Mouse (Mus musculus): Measurements from ENCODE around the gene Sh3glb1. TPM values are rescaled to one million over a fixed set of nuclear protein-coding genes. Genes with fewer than 3 reads are reported as not detected.
A peak's percentile ranks its signal among the peaks of the same experiment; 100 is the strongest.
"Not testable (repeated sequence)": the region's sequence is repeated elsewhere in the genome, so short reads cannot be mapped to it uniquely, and the experiment has no call there.

Sh3glb1 gene
- polyA plus RNA-seq, 1 experiment from 2014 or later: 99.9 TPM

- not testable (repeated sequence) for H3K27me3 ChIP-seq (ENCODE audit: insufficient read depth, poor library complexity, severe bottlenecking); H3K9me3 ChIP-seq; H3K27ac ChIP-seq; H3K36me3 ChIP-seq; H3K4me3 ChIP-seq; DNase-seq (ENCODE audit: low spot score)
- 85% methylated on average over 3 of the region's 3 CpGs for WGBS
- H3K4me1 ChIP-seq: peaks cover 24% of the 10 kb centered on the region
These were observed 2.4 kb upstream of the Sh3glb1 start for GRCm38 (mm10) chr3:144722566-144722965.

- H3K4me1 ChIP-seq: peaks cover 25% of the 10 kb centered on the region
- no peak overlapping the region for H3K4me3 ChIP-seq
- H3K36me3 ChIP-seq: no peaks in the 10 kb centered on the region
- no peaks in the 10 kb centered on the region for H3K27me3 ChIP-seq (ENCODE audit: insufficient read depth, poor library complexity, severe bottlenecking)
- 66% methylated on average over 9 of the region's 9 CpGs for WGBS
- H3K27ac ChIP-seq: no peak overlapping the region
- no peak for DNase-seq (ENCODE audit: low spot score)
- H3K9me3 ChIP-seq: no peaks in the 10 kb centered on the region
These were observed 1.7 kb upstream of the Sh3glb1 start for GRCm38 (mm10) chr3:144721860-144722256.

GRCm38 (mm10) chr3:144721077-144721859 lies 1.1 kb upstream of the Sh3glb1 start:
- Histone ChIP-seq H3K4me1 (peaks cover 30% of the 10 kb centered on the region), H3K36me3 (no peaks in the 10 kb centered on the region), H3K27me3 (ENCODE audit: insufficient read depth, poor library complexity, severe bottlenecking) (no peaks in the 10 kb centered on the region), H3K4me3 (peak overlapping the region; percentile 87), H3K9me3 (no peaks in the 10 kb centered on the region), H3K27ac (peak overlapping the region; percentile 97; the same call in 1 of the 2 replicates)
- no peak for DNase-seq (ENCODE audit: low spot score)
- WGBS: 73% methylated on average over 10 of the region's 10 CpGs

DNA sequence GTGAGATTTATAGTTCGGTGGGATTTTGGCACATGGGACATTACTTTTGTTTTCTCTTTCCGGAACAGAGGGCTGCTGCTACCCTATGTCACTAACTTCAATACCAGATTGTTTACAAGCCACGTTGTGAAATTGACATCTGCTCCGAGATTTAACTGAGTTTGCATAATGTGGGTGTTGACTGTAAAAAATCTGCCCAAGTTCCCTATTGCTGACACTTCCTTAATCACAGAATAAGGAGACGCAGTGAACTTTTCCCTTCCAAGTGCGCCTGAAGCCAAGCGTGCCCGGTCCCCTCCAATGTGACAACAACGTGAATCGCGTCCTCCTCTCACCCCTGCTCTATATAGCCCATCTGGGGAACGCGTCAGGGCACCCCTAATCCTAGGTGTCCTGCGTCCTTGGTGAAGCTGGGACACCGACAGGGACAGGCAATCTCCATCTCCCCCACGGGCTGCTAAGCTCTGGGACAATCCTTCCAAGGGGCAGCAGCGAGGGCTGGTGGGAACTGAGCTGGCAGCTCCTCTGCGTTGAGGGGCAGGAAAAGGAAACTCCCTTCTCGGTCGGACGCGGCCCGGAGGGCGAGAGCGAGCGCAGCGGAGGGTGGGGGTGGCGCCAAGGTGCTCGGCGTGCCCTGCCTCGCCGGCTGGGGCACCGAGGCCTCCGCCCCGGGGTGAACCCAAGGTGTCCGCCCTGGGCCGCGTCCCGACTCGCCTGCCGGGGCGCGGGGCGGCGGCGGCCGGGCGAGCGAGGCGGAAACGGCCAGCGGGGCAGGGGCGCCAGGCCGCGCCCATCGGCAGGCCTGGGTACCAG lies 841 bp downstream of the Sh3glb1 start:
- H3K36me3 ChIP-seq: no peaks in the 10 kb centered on the region; the same call in 1 of the 2 replicates
- peaks cover 47% of the 10 kb centered on the region for H3K4me1 ChIP-seq
- 1% methylated on average over 55 of the region's 56 CpGs for WGBS
- H3K27ac ChIP-seq: peak overlapping the region; percentile 97
- DNase-seq (ENCODE audit: low spot score): peak; percentile 83
- no peaks in the 10 kb centered on the region for H3K27me3 ChIP-seq (ENCODE audit: insufficient read depth, poor library complexity, severe bottlenecking)
- H3K4me3 ChIP-seq: peak overlapping the region; percentile 87
- H3K9me3 ChIP-seq: no peaks in the 10 kb centered on the region

GRCm38 (mm10) chr3:144718706-144719087 lies 1.4 kb downstream of the Sh3glb1 start:
- Histone ChIP-seq H3K9me3 (no peaks in the 10 kb centered on the region), H3K36me3 (peaks cover under 1% of the 10 kb centered on the region; the same call in 1 of the 2 replicates), H3K4me1 (peaks cover 53% of the 10 kb centered on the region), H3K27ac (peak overlapping the region; percentile 97), H3K27me3 (ENCODE audit: insufficient read depth, poor library complexity, severe bottlenecking) (no peaks in the 10 kb centered on the region), H3K4me3 (peak overlapping the region; percentile 87)
- WGBS: 33% methylated on average over 7 of the region's 7 CpGs
- DNase-seq (ENCODE audit: low spot score): no peak

- Histone ChIP-seq H3K27me3 (ENCODE audit: insufficient read depth, poor library complexity, severe bottlenecking) (no peaks in the 10 kb centered on the region), H3K9me3 (no peaks in the 10 kb centered on the region), H3K27ac (no peak overlapping the region), H3K4me3 (peak overlapping the region; percentile 87; the same call in 1 of the 2 replicates), H3K36me3 (peaks cover 6% of the 10 kb centered on the region; the same call in 1 of the 2 replicates), H3K4me1 (peaks cover 53% of the 10 kb centered on the region)
- DNase-seq (ENCODE audit: low spot score): no peak
- WGBS: 92% methylated on average over 6 of the region's 6 CpGs
These were observed 2.3 kb downstream of the Sh3glb1 start for GRCm38 (mm10) chr3:144717835-144718234.

GRCm38 (mm10) chr3:144717121-144717520 lies 3.0 kb downstream of the Sh3glb1 start:
- no peak overlapping the region for H3K4me3 ChIP-seq

DNA sequence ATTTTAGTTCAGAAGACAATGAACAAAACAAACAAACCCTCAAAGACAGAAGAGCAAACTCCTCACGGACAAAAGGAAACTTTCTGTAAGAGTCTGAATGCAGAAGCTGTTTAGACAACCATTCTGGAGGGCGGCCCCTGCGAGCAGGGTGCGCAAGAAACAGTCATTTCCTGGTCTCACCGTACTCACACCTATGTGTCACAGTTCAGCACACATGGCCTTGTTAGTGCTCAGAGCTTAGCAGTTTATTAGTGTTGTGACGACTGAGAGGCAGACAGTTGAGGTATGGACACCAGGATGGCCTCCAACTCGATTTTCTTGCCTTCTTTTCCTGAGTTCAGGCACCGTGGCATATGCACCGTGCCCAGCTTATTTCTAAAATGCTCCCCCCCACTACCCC lies 4.2 kb downstream of the Sh3glb1 start:
- Histone ChIP-seq H3K4me1 (peaks cover 51% of the 10 kb centered on the region), H3K9me3 (no peaks in the 10 kb centered on the region), H3K27ac (no peak overlapping the region; the same call in 1 of the 2 replicates), H3K4me3 (no peak overlapping the region), H3K36me3 (peaks cover 21% of the 10 kb centered on the region), H3K27me3 (ENCODE audit: insufficient read depth, poor library complexity, severe bottlenecking) (no peaks in the 10 kb centered on the region)
- WGBS: 72% methylated on average over 9 of the region's 9 CpGs
- DNase-seq (ENCODE audit: low spot score): no peak

More at GRCm38 (mm10) chr3:144717121-144717520, 3.0 kb downstream of the Sh3glb1 start:
- no peak overlapping the region for H3K27ac ChIP-seq
- H3K9me3 ChIP-seq: no peaks in the 10 kb centered on the region
- no peaks in the 10 kb centered on the region for H3K27me3 ChIP-seq (ENCODE audit: insufficient read depth, poor library complexity, severe bottlenecking)
- WGBS: 84% methylated on average over 3 of the region's 3 CpGs
- peaks cover 9% of the 10 kb centered on the region; the same call in 1 of the 2 replicates for H3K36me3 ChIP-seq
- DNase-seq (ENCODE audit: low spot score): no peak
- peaks cover 53% of the 10 kb centered on the region for H3K4me1 ChIP-seq

- no peak for DNase-seq (ENCODE audit: low spot score)
- no peaks in the 10 kb centered on the region for H3K27me3 ChIP-seq (ENCODE audit: insufficient read depth, poor library complexity, severe bottlenecking)
- H3K4me3 ChIP-seq: no peak overlapping the region
- H3K4me1 ChIP-seq: peaks cover 43% of the 10 kb centered on the region
- no peaks in the 10 kb centered on the region for H3K9me3 ChIP-seq
- H3K27ac ChIP-seq: 0 out of 2 replicates have a peak overlapping the region, but pooled peaks have one; percentile 63
- H3K36me3 ChIP-seq: peaks cover 28% of the 10 kb centered on the region
- WGBS: 90% methylated on average over 7 of the region's 7 CpGs
These were observed 5.1 kb downstream of the Sh3glb1 start for GRCm38 (mm10) chr3:144715033-144715432.

- Histone ChIP-seq H3K36me3 (peaks cover 31% of the 10 kb centered on the region), H3K9me3 (no peaks in the 10 kb centered on the region), H3K27me3 (ENCODE audit: insufficient read depth, poor library complexity, severe bottlenecking) (no peaks in the 10 kb centered on the region), H3K4me1 (peaks cover 41% of the 10 kb centered on the region), H3K27ac (peak overlapping the region; percentile 63; the same call in 1 of the 2 replicates), H3K4me3 (no peak overlapping the region)
- DNase-seq (ENCODE audit: low spot score): no peak
- 62% methylated on average over 8 of the region's 8 CpGs for WGBS
These were observed 5.5 kb downstream of the Sh3glb1 start for GRCm38 (mm10) chr3:144714606-144715005.

DNA sequence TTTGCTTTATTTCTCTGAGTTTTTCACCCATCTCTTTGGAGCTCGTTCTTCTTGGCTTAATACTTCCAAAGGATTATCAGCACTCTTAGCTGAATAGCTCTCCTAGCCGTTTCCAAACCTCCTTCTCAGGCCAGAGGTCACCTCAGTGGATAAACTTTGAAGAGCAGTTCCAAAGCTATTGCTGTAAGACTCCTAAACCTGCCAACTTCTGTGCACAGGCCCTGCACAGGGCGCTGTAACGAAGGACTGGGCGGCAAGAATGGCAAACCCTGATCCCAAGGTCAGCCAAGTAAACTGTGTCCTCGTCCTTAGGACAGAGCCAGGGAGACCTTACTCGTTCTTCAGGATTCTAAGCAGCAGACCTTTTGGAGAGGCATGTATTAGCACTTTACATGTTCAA lies 6.0 kb downstream of the Sh3glb1 start:
- H3K27ac ChIP-seq: peak overlapping the region; percentile 63
- peaks cover 41% of the 10 kb centered on the region for H3K4me1 ChIP-seq
- H3K36me3 ChIP-seq: peaks cover 35% of the 10 kb centered on the region
- no peaks in the 10 kb centered on the region for H3K9me3 ChIP-seq
- 63% methylated on average over 7 of the region's 7 CpGs for WGBS
- DNase-seq (ENCODE audit: low spot score): no peak
- H3K4me3 ChIP-seq: no peak overlapping the region
- no peaks in the 10 kb centered on the region for H3K27me3 ChIP-seq (ENCODE audit: insufficient read depth, poor library complexity, severe bottlenecking)

DNA sequence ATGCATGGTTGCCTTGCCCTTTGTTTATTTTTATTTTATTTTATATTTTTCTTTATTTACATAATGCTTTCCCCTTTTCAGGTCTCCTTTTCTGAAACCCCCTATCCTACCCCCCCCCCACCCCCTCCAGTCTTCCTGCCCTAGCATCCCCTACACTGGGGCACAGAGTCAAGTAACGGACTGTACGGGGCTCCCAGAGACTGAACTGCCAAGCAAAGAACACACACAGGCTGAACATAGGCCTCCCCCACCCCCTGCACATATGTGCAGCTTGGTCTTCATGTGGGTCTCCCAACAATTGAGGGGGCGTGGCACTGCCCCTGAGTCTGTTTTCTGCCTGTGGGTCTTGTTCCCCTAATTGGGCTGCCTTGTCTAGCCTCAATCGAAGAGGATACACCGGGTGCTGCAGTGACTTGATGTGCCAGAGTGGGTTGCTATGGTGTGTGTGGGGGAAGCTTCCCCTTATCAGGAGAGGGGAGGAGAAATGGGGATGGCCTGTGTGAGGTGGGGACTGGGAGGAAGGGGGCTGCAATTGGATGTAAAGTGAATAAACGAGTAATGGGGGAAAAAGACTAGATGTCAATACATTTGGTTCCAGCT lies 8.4 kb downstream of the Sh3glb1 start:
- H3K27me3 ChIP-seq (ENCODE audit: insufficient read depth, poor library complexity, severe bottlenecking): no peaks in the 10 kb centered on the region
- peaks cover 53% of the 10 kb centered on the region for H3K36me3 ChIP-seq
- no peak for DNase-seq (ENCODE audit: low spot score)
- no peak overlapping the region for H3K4me3 ChIP-seq
- H3K9me3 ChIP-seq: no peaks in the 10 kb centered on the region
- WGBS: 72% methylated on average over 6 of the region's 6 CpGs
- H3K4me1 ChIP-seq: peaks cover 33% of the 10 kb centered on the region; the same call in 1 of the 2 replicates
- H3K27ac ChIP-seq: no peak overlapping the region

Measured in heart, embryonic 10.5 days (tissue).